Comparison of ENCODE assay signal across 17 mouse cellular contexts in genomic region chr3:147228663-147229062, GRCm38 (mm10).
DNase-seq lines count a peak whose midpoint lies in the region; ATAC-seq and TF ChIP-seq lines count a peak whose summit lies in the region.
"Had no signal": no experiment of that assay in that cellular context is flagged by ENCODE, and none has a peak within 500 bp of the region (broad histone marks: within the 10 kb centered on the region; RNA-seq: fewer than 3 reads in every experiment).

No protein-coding gene starts in this region.

- no peak overlapping the region for H3K4me3 ChIP-seq in heart, adult 2 months
- H3K4me3 ChIP-seq in lung, embryonic 15.5 days, result no peak overlapping the region
- H3K4me3 ChIP-seq in kidney, embryonic 14.5 days (ENCODE audit: low read length), result no peak overlapping the region
- H3K4me3 ChIP-seq: hindbrain, embryonic 15.5 days; kidney, embryonic 15.5 days; limb, embryonic 12.5 days; neural tube, embryonic 12.5 days had no signal

- intact Hi-C loops in heart, adult 2 months (cut with DNase I), result no loop called here

- H3K9me3 ChIP-seq in lung, embryonic 15.5 days, result no peaks in the 10 kb centered on the region
- H3K9me3 ChIP-seq in kidney, embryonic 14.5 days (ENCODE audit: control insufficient read depth, low read length), result no peaks in the 10 kb centered on the region
- H3K9me3 ChIP-seq: hindbrain, embryonic 15.5 days; kidney, embryonic 15.5 days; limb, embryonic 12.5 days; neural tube, embryonic 12.5 days had no signal

- no peaks in the 10 kb centered on the region for H3K27me3 ChIP-seq in heart, adult 2 months (ENCODE audit: control insufficient read depth, insufficient read depth, low read length)
- H3K27me3 ChIP-seq in lung, embryonic 15.5 days, result no peaks in the 10 kb centered on the region
- H3K27me3 ChIP-seq in kidney, embryonic 14.5 days (ENCODE audit: control insufficient read depth, insufficient read depth, low read length), result no peaks in the 10 kb centered on the region
- H3K27me3 ChIP-seq: hindbrain, embryonic 15.5 days; kidney, embryonic 15.5 days; limb, embryonic 12.5 days; neural tube, embryonic 12.5 days; Patski had no signal

- H3K4me1 ChIP-seq in heart, adult 2 months (ENCODE audit: control insufficient read depth, insufficient read depth, low read length), result no peaks in the 10 kb centered on the region
- no peaks in the 10 kb centered on the region for H3K4me1 ChIP-seq in lung, embryonic 15.5 days
- H3K4me1 ChIP-seq in kidney, embryonic 14.5 days (ENCODE audit: control insufficient read depth, insufficient read depth, low read length), result no peaks in the 10 kb centered on the region
- H3K4me1 ChIP-seq: hindbrain, embryonic 15.5 days; kidney, embryonic 15.5 days; neural tube, embryonic 12.5 days had no signal

- H3K9ac ChIP-seq in heart, adult 2 months (ENCODE audit: low read depth, low read length), result no peak overlapping the region
- no peak overlapping the region for H3K9ac ChIP-seq in lung, embryonic 15.5 days
- no peak overlapping the region for H3K9ac ChIP-seq in kidney, embryonic 14.5 days (ENCODE audit: low read depth, low read length)
- H3K9ac ChIP-seq: hindbrain, embryonic 15.5 days; kidney, embryonic 15.5 days; limb, embryonic 12.5 days; neural tube, embryonic 12.5 days had no signal

- 83% methylated on average over 2 of the region's 2 CpGs for WGBS in heart, adult 2 months
- WGBS in lung, embryonic 15.5 days, result 61% methylated on average over 2 of the region's 2 CpGs
- WGBS in kidney, embryonic 14.5 days, result 95% methylated on average over 2 of the region's 2 CpGs

- H3K4me2 ChIP-seq in lung, embryonic 15.5 days, result no peak overlapping the region
- H3K4me2 ChIP-seq in kidney, embryonic 14.5 days (replicated peaks; ENCODE audit: low read depth, low read length), result no peak overlapping the region
- H3K4me2 ChIP-seq: hindbrain, embryonic 15.5 days; kidney, embryonic 15.5 days; limb, embryonic 12.5 days; neural tube, embryonic 12.5 days had no signal

- no peaks in the 10 kb centered on the region for H3K79me2 ChIP-seq in heart, adult 2 months (replicated peaks; ENCODE audit: control insufficient read depth, insufficient read depth, low read length)

- peak; percentile 35 for DNase-seq in heart, postnatal 4 days
- no peak for DNase-seq in heart, adult 2 months
- DNase-seq in frontal cortex, postnatal 14 days (ENCODE audit: low spot score in 2 of 2), result peak; percentile 20 to 50
- peak; percentile 55 for DNase-seq in right cerebral cortex, postnatal 4 days
- no peak for DNase-seq in spleen, postnatal 14 days (ENCODE audit: low spot score in 2 of 2)
- no peak for DNase-seq in ovary, postnatal 36 days (ENCODE audit: low spot score)
- DNase-seq: adrenal gland, postnatal 14 days; cerebellum, adult 9-10 months; spleen, adult 18-20 months had no signal

- no peak for TF ChIP-seq EP300 in heart, adult 2 months (IDR thresholded peaks at IDR 0.05; ENCODE audit: insufficient read depth, low read depth, low read length)

- H3K27ac ChIP-seq in heart, adult 2 months, result no peak overlapping the region
- 0 out of 2 replicates have a peak overlapping the region, but pooled peaks have one; percentile 12 for H3K27ac ChIP-seq in lung, embryonic 15.5 days
- no peak overlapping the region for H3K27ac ChIP-seq in kidney, embryonic 14.5 days (ENCODE audit: low read depth, low read length)
- H3K27ac ChIP-seq: hindbrain, embryonic 15.5 days; kidney, embryonic 15.5 days; limb, embryonic 12.5 days; neural tube, embryonic 12.5 days had no signal

- peak; percentile 55; the same call in 1 of the 2 replicates for ATAC-seq in lung, embryonic 15.5 days (ENCODE audit: borderline replicate concordance, extremely low read depth, low FRiP score, low TSS enrichment)
- ATAC-seq in kidney, embryonic 14.5 days (ENCODE audit: low FRiP score, low TSS enrichment), result no peak
- ATAC-seq: CD4-positive, CD25-positive, alpha-beta regulatory T cell, adult 4 months; Patski had no signal

- no peak for TF ChIP-seq CTCF in heart, adult 2 months (IDR thresholded peaks at IDR 0.05)

- H3K36me3 ChIP-seq in heart, adult 2 months (ENCODE audit: control insufficient read depth, insufficient read depth, low read length), result no peaks in the 10 kb centered on the region
- no peaks in the 10 kb centered on the region for H3K36me3 ChIP-seq in lung, embryonic 15.5 days
- H3K36me3 ChIP-seq in kidney, embryonic 14.5 days (ENCODE audit: control insufficient read depth, insufficient read depth, low read length), result no peaks in the 10 kb centered on the region
- H3K36me3 ChIP-seq: hindbrain, embryonic 15.5 days; kidney, embryonic 15.5 days; limb, embryonic 12.5 days; neural tube, embryonic 12.5 days had no signal

- no peak for TF ChIP-seq POLR2A in heart, adult 2 months (IDR thresholded peaks at IDR 0.05; ENCODE audit: insufficient read depth, low read depth, low read length)

Comparison
In these comparisons a context has a peak if more than half of its experiments do, and no peak if none do; other contexts are left out.
1. DNase-seq: peak in heart, postnatal 4 days (single experiment), frontal cortex, postnatal 14 days (2 of 2) and right cerebral cortex, postnatal 4 days (single experiment); none in heart, adult 2 months (0 of 2), spleen, postnatal 14 days (0 of 2) and ovary, postnatal 36 days (single experiment).